Comparison of ENCODE assay signal across 8 mouse cellular contexts in genomic region chr7:74367350-74367749, GRCm38 (mm10).
DNase-seq lines count a peak whose midpoint lies in the region; ATAC-seq and TF ChIP-seq lines count a peak whose summit lies in the region.

No protein-coding gene starts in this region.

- ATAC-seq in embryonic facial prominence, embryonic 14.5 days (ENCODE audit: low read depth), result no peak
- no peak for ATAC-seq in kidney, postnatal 0 days (replicated peaks; ENCODE audit: low FRiP score, low read depth)

- no peaks in the 10 kb centered on the region for H3K36me3 ChIP-seq in embryonic facial prominence, embryonic 14.5 days (ENCODE audit: control insufficient read depth, insufficient read depth, low read length)
- no peaks in the 10 kb centered on the region for H3K36me3 ChIP-seq in kidney, postnatal 0 days (ENCODE audit: insufficient read depth, low read length)
- H3K36me3 ChIP-seq in small intestine, adult 2 months (ENCODE audit: control insufficient read depth, insufficient read depth, low read length), result no peaks in the 10 kb centered on the region

- H3K9me3 ChIP-seq in embryonic facial prominence, embryonic 14.5 days (ENCODE audit: control insufficient read depth, low read length), result no peaks in the 10 kb centered on the region
- no peaks in the 10 kb centered on the region for H3K9me3 ChIP-seq in kidney, postnatal 0 days (replicated peaks; ENCODE audit: low read length)

- no peak overlapping the region for H3K4me3 ChIP-seq in embryonic facial prominence, embryonic 14.5 days (ENCODE audit: low read depth, low read length)
- H3K4me3 ChIP-seq in kidney, postnatal 0 days (replicated peaks; ENCODE audit: low read depth, low read length), result no peak overlapping the region
- H3K4me3 ChIP-seq in small intestine, adult 2 months (ENCODE audit: low read depth, low read length), result no peak overlapping the region

- H3K4me1 ChIP-seq in embryonic facial prominence, embryonic 14.5 days (ENCODE audit: control insufficient read depth, insufficient read depth, low read length), result 0 out of 2 replicates have a peak, but pooled peaks cover 6% of the 10 kb centered on the region
- H3K4me1 ChIP-seq in kidney, postnatal 0 days (replicated peaks; ENCODE audit: insufficient read depth, low read length), result peaks cover 8% of the 10 kb centered on the region; the same call in 1 of the 2 replicates
- peaks cover 8% of the 10 kb centered on the region; the same call in 1 of the 2 replicates for H3K4me1 ChIP-seq in small intestine, adult 2 months (ENCODE audit: control insufficient read depth, insufficient read depth, insufficient read length, low read length)

- WGBS in embryonic facial prominence, embryonic 14.5 days, result 28% methylated on average over 7 of the region's 7 CpGs
- 31% methylated on average over 7 of the region's 7 CpGs for WGBS in kidney, postnatal 0 days
- WGBS in small intestine, adult 2 months, result 60% methylated on average over 7 of the region's 7 CpGs

- H3K27me3 ChIP-seq in embryonic facial prominence, embryonic 14.5 days (replicated peaks; ENCODE audit: control insufficient read depth, insufficient read depth, low read length), result no peaks in the 10 kb centered on the region
- H3K27me3 ChIP-seq in kidney, postnatal 0 days (ENCODE audit: insufficient read depth, low read length), result no peaks in the 10 kb centered on the region
- no peaks in the 10 kb centered on the region for H3K27me3 ChIP-seq in small intestine, adult 2 months (ENCODE audit: control insufficient read depth, insufficient read depth, low read length)

- DNase-seq in kidney, adult 18-20 months, result peak; percentile 52
- DNase-seq in kidney, adult 11 months, result no peak
- peak; percentile 8 for DNase-seq in adipocyte (ENCODE audit: low spot score)
- DNase-seq in embryonic facial prominence, embryonic 14.5 days (ENCODE audit: low spot score), result peak; percentile 72
- peak; percentile 75 for DNase-seq in kidney, postnatal 0 days (ENCODE audit: low spot score)
- DNase-seq in lung, postnatal 14 days, result peak; percentile 67
- no peak for DNase-seq in heart, adult 9 months (ENCODE audit: low spot score in 2 of 2)

- no peak overlapping the region for H3K4me2 ChIP-seq in embryonic facial prominence, embryonic 14.5 days (ENCODE audit: low read depth, low read length)
- no peak overlapping the region for H3K4me2 ChIP-seq in kidney, postnatal 0 days (ENCODE audit: low read length)

- no peak overlapping the region for H3K9ac ChIP-seq in embryonic facial prominence, embryonic 14.5 days (ENCODE audit: low read depth, low read length)
- no peak overlapping the region for H3K9ac ChIP-seq in kidney, postnatal 0 days (ENCODE audit: low read depth, low read length)

- no peak for TF ChIP-seq POLR2A in small intestine, adult 2 months (IDR thresholded peaks at IDR 0.05; ENCODE audit: low read depth, low read length)

- peak; percentile 75 for TF ChIP-seq CTCF in kidney, postnatal 0 days (IDR thresholded peaks at IDR 0.05; ENCODE audit: low read depth)
- TF ChIP-seq CTCF in small intestine, adult 2 months (IDR thresholded peaks at IDR 0.05; ENCODE audit: extremely low read depth, insufficient read length, insufficient replicate concordance, low read depth, low read length), result peak; percentile 48; the same call in 1 of the 2 replicates

- H3K27ac ChIP-seq in embryonic facial prominence, embryonic 14.5 days (replicated peaks; ENCODE audit: low read depth, low read length), result no peak overlapping the region
- H3K27ac ChIP-seq in kidney, postnatal 0 days, result no peak overlapping the region
- no peak overlapping the region for H3K27ac ChIP-seq in small intestine, adult 2 months (ENCODE audit: insufficient read depth, low read depth, low read length)

Comparison
In these comparisons a context has a peak if more than half of its experiments do, and no peak if none do; other contexts are left out.
1. DNase-seq: peak in kidney, adult 18-20 months (single experiment), adipocyte (single experiment), embryonic facial prominence, embryonic 14.5 days (single experiment), kidney, postnatal 0 days (single experiment) and lung, postnatal 14 days (single experiment); none in kidney, adult 11 months (single experiment) and heart, adult 9 months (0 of 2).